Mouse (Mus musculus): Measurements from ENCODE around the gene Qpctl.

DNA sequence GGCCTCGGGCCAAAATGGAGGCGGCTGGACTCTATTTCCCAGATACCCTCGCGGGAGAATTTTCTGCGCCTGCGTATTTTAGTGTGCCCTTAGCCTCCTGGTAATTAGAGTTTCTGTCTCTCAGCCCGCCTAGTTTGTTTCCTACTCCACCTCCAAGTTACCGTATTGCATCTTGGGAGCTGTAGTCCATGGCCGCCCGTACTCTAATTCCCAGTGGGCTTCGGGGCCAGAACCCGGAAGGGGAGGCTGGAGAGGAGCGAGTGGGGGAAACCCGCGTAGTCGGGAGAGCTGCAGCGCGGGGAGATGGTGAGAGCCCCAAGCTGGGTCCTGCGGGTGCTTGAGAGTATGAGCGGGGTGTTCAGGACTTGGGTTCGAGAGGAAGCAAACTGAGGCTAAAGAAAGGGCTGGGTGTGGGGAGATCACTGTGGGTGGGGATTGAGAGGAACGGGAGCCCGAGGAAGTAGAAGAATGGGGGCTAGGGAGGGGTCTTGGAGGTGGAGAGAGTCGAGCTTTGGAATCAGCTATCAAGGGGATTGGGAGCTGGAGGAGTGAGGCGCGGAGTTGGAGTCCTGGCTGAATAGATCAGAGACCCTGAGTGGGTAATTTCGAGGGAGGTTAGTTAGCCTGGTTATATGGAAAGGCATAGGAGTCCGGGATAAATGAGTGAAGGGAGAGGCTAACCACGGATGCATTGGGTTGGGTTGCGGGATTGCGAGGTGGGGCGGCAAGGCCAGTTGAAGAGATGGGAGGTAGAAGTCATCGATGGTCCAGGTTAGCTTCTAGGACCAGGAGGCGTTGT lies 29.3 kb downstream of the Qpctl start, which contains the start of gene Fbxo46:
- TF ChIP-seq POLR2A (IDR thresholded peaks at IDR 0.05; ENCODE audit: borderline replicate concordance, extremely low read depth, insufficient read depth, insufficient read length, poor library complexity, severe bottlenecking) (peak; percentile 79; the same call in 1 of the 2 replicates), CTCF (IDR thresholded peaks at IDR 0.05; ENCODE audit: borderline replicate concordance, extremely low read depth, insufficient read depth, insufficient read length) (no peak)

Data from brain, embryonic 14.5 days (tissue).